In the genomic region with DNA sequence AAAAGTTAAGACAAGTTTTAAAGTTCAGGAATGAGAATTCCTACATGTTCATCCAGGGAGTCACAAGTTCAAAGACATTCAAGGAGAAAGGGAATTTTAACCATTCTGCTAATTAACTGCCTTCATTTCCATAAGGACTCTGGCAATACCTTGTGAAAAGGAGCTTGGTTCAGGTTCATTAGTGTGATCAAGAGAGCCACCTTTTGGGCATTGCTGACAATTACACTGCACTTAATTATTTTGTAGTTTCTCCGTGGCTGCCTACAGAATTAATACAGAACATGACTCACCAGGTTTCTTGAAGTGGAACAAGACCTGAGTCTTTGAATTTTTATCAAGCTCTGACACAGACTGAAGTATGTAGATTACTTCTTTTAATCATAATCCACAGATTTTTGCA, we compare ENCODE assay signal across 9 mouse cellular contexts. TPM values are rescaled to one million over a fixed set of nuclear protein-coding genes. Genes with fewer than 3 reads are reported as not detected.
DNase-seq lines count a peak whose midpoint lies in the region; ATAC-seq and TF ChIP-seq lines count a peak whose summit lies in the region.
"Had no signal": no experiment of that assay in that cellular context is flagged by ENCODE, and none has a peak within 500 bp of the region (broad histone marks: within the 10 kb centered on the region; RNA-seq: fewer than 3 reads in every experiment).

No protein-coding gene starts in this region.

- POLR2A ChIA-PET in Patski (lab: Charles Lee), result no interaction called here

- peak; percentile 43 for TF ChIP-seq CTCF in Patski (IDR thresholded peaks at IDR 0.05)

- peaks cover 8% of the 10 kb centered on the region for H3K27me3 ChIP-seq in Patski
- H3K27me3 ChIP-seq: neural tube, embryonic 12.5 days had no signal

- in situ Hi-C loops in Patski (cut with MboI; ENCODE audit: low pct_unique_long_range_greater_than_20kb), result loop anchor here (5.0 kb wide), 1 partner anchor 297 kb away; no protein-coding TSS in a partner anchor

- ATAC-seq in Patski, result peak; percentile 60

- DNase-seq in layer of hippocampus, adult 18-20 months (ENCODE audit: low spot score in 2 of 2), result peak; percentile 8 to 69
- no peak for DNase-seq in layer of hippocampus, postnatal 36 days
- no peak for DNase-seq in Patski (ENCODE audit: low read depth, low spot score)
- DNase-seq in cerebellum, postnatal 36 days, result peak; percentile 14 to 54
- DNase-seq in kidney, postnatal 36 days, result peak; percentile 8 to 30
- no peak for DNase-seq in thymus, postnatal 4 days
- DNase-seq in testis, postnatal 14 days (ENCODE audit: low spot score), result no peak
- DNase-seq in thymus, adult 18-20 months, result no peak

- CTCF ChIA-PET in Patski (lab: Charles Lee), result interaction anchor here (1.0 to 1.7 kb wide), 2 partner anchors 300 to 301 kb away, joined by 3 to 7 read pairs; no protein-coding TSS in a partner anchor

RNA-seq across cellular contexts. Expression of a gene that starts 52.4 kb away (rescaled TPM):
- total RNA-seq in layer of hippocampus, adult 18-20 months (2021), result 1 to 10 TPM; 1.9 to 2.3 TPM
- total RNA-seq in layer of hippocampus, postnatal 36 days (2021), result 1 to 10 TPM; 1.5 to 1.9 TPM
- not detected for polyA plus RNA-seq in Patski (2021)

Comparison
In these comparisons a context has a peak if more than half of its experiments do, and no peak if none do; other contexts are left out.
1. DNase-seq: peak in layer of hippocampus, adult 18-20 months (2 of 2), cerebellum, postnatal 36 days (2 of 2) and kidney, postnatal 36 days (2 of 2); none in layer of hippocampus, postnatal 36 days (0 of 2), Patski (single experiment), thymus, postnatal 4 days (single experiment), testis, postnatal 14 days (single experiment) and thymus, adult 18-20 months (0 of 2).